Mouse (Mus musculus) gastrocnemius, postnatal 36 days (tissue): Measurements from ENCODE around the gene Tcap. TPM values are rescaled to one million over a fixed set of nuclear protein-coding genes. Genes with fewer than 3 reads are reported as not detected.

ENCODE experiments used
- DNase-seq, 2 experiments: peaks; one replicate each; pipeline ENCODE4 v3.0.0; 2022
- intact Hi-C: fragments of 180-260 bp; cut with DNase I; formaldehyde crosslinking; loops from one replicate; pipeline ENCODE4 v1.15.1; 2025
- total RNA-seq, 2 experiments: library from RNA; stranded (reverse); gene quantifications; 2 replicates each; pipeline ENCODE4 v1.2.3; 2021

Tcap gene
- total RNA-seq, 2 experiments from 2014 or later: 3,291 to 4,304 TPM

- DNase-seq: no peak
- intact Hi-C loops: no loop called here
Measured at GRCm38 (mm10) chr11:98353651-98354211, 29.9 kb upstream of the Tcap start.

GRCm38 (mm10) chr11:98354445-98354844, 29.2 kb upstream of the Tcap start:
- intact Hi-C loops: no loop called here
- DNase-seq: no peak

DNA sequence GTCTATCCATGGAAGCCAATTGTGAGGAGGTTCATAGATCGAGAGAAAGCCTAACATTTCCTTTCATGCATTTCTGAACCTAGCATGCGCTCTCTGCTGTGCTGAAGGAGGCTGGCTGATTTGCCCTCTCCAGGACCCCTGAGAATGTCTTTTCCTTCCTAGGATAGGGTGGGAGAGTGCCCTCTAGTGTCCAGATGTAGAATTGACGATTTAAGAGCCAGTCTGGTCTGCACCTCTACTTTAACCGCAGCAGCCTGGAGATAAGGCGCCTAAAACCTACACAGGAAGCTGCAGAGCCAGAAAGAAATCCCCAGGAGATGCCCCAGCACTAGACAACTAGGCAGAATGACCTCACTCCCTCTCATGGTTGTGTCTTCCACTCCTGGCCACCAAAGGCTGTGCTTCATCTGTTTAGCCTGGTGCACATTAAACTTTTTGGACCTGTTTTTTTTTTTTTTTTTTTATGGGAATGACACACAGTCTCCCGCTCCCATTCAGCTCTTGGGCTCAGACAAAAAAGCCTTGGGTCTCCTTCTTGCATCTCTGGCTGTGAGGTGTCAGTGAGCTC, 27.8 kb upstream of the Tcap start:
- no peak for DNase-seq
- intact Hi-C loops: loop anchor here (5.0 kb wide), 1 partner anchor 51 kb away; no protein-coding TSS in a partner anchor

DNA sequence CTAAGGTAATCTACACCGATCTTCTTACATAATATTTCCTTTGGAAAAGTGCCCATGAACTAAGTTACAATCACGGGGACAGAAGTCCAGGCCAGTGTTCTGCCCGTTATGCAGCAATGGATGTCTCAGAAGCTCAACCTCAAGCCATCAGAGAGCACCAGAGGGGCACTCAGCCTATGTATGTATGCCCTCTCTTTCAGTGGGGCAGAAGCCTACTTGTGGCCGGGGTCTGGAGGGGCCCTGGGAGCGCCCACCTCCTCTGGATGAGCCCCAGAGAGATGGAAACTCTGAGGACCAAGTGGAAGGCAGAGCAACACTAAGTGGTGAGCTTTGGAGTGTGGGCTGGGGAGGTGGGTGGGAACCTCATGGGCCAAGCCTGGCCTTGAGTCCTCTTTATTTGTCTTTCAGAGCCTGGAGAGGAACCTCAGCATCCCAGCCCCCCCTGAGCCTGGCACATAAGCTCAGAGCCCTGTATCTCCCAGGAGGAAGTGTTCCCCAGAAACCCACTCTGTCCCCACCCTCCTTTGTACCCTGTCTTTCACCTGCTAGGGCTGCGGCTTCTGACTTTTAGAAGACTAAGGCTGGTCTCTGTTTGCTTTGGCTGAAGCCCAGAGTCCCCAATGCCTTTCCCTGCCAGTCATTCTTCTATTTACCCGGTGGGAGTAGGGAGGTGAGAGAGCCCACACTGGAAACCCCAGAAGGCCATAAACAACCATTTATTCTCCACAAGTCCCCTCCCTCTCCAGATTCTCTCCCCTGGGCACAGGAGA, 26.8 kb upstream of the Tcap start:
- no peak for DNase-seq
- intact Hi-C loops: loop anchor here (5.0 kb wide), 1 partner anchor 50 kb away; no protein-coding TSS in a partner anchor

- DNase-seq: no peak
- intact Hi-C loops: loop anchor here (5.0 kb wide), 1 partner anchor 50 kb away; no protein-coding TSS in a partner anchor
Measured at GRCm38 (mm10) chr11:98357396-98358160, 26.0 kb upstream of the Tcap start.

- peak; percentile 83 to 89 for DNase-seq
- intact Hi-C loops: loop anchor here (5.0 kb wide), 1 partner anchor 49 kb away; no protein-coding TSS in a partner anchor
Measured at GRCm38 (mm10) chr11:98358161-98359083, 25.2 kb upstream of the Tcap start, which contains the start of gene Stard3. Stard3 (plus strand) TSS chr11:98358368.

- intact Hi-C loops: no loop called here
- no peak for DNase-seq
Measured at GRCm38 (mm10) chr11:98360866-98361521, 22.6 kb upstream of the Tcap start.

- intact Hi-C loops: no loop called here
- DNase-seq: no peak
Measured at GRCm38 (mm10) chr11:98363817-98364216, 19.8 kb upstream of the Tcap start.

DNA sequence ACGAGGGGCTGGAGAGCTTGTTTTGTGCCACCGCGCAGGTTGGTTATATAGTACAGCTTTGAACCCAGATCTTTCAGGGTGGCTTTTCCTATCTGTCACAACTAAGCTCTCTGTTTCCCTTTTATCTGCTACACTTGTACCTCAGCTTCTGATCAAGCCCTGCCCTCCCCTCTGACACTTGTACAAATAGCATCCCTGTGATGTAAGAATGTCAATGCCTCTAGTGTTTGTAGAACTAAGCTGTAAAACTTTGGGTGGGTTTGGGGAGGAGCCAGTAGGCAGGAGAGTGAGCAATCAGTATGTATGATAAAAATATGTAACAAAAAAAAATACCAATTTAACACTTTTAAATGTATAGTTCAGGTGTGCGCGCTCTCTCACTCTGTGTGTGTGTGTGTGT, 19.2 kb upstream of the Tcap start:
- no peak for DNase-seq
- intact Hi-C loops: no loop called here

DNA sequence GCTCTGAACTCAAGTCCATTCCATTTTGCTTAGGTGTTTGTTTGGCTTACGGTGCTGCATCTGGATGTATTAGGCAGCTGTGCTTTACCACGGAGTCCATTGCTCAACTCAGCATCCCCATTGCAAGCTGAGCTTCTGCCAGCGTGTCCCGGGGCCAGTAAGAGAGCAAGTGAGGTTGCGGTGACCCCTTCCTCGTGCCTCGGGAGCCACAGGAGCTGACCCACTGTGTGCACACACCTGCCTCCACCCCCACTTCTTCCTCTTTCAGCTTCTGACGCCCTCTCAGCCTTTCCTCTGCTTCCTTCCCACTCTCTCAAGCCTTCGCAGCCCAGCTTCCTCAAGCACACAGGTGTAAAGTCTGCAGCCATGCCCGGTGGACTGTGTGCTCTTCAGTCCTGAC, 17.3 kb upstream of the Tcap start:
- intact Hi-C loops: no loop called here
- DNase-seq: no peak

GRCm38 (mm10) chr11:98367171-98367862, 16.3 kb upstream of the Tcap start:
- intact Hi-C loops: no loop called here
- DNase-seq: no peak

- intact Hi-C loops: no loop called here
- no peak for DNase-seq
Measured at GRCm38 (mm10) chr11:98367863-98368186, 15.8 kb upstream of the Tcap start.

GRCm38 (mm10) chr11:98369337-98369736, 14.3 kb upstream of the Tcap start:
- intact Hi-C loops: no loop called here
- DNase-seq: no peak

- DNase-seq: no peak
- intact Hi-C loops: no loop called here
Measured at GRCm38 (mm10) chr11:98370588-98370987, 13.0 kb upstream of the Tcap start.

- intact Hi-C loops: loop anchor here (1.0 kb wide), 1 partner anchor 26 kb away; no protein-coding TSS in a partner anchor
Measured at GRCm38 (mm10) chr11:98371556-98372240, 11.9 kb upstream of the Tcap start.

GRCm38 (mm10) chr11:98372406-98372805, 11.2 kb upstream of the Tcap start:
- DNase-seq: peak in 1 of 2 experiments; percentile 57
- intact Hi-C loops: no loop called here

More at GRCm38 (mm10) chr11:98371556-98372240, 11.9 kb upstream of the Tcap start:
- no peak for DNase-seq

DNA sequence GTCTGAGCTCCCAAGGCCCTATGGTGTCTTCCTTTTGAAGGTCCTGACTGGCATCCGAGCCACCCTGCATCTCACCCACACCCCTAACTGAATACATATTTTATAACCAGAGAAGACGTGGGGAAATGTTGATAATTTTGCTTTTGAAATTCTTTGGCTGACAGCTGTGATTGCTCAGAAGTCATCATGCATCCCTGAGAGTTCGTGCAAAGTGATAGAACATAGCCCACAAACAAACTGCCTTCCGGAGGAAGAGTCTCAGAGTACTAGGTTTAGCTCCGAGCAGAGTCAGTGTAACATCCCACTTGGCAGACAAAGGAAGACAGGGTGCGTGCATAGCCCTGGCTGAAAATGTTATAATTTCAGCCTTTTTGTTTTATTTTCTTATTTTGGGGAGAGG, 10.4 kb upstream of the Tcap start:
- DNase-seq: no peak
- intact Hi-C loops: no loop called here

DNA sequence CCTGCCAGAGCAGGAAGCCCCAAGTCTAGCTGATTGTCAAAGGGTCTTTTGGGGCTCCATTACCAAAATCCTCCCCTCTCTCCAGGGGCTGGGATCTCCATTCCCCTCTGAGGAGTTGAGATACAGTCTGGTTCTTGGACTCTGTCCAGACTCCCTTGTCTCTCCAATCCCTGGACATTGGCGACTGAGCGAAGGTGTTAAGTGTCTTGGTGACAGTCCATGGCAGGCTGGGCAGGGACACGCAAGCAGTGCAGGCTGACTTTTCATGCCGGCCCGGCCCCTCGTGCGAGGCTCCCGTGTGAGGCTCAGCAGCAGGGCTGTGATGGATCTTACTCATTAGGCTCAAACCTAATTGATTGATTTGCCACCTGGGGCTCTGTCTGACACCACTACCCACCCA, 9.3 kb upstream of the Tcap start:
- intact Hi-C loops: no loop called here
- DNase-seq: no peak
